Mouse (Mus musculus): Measurements from ENCODE around the gene St3gal5.

Gene St3gal5

GRCm38 (mm10) chr6:72096669-72097068 lies 723 bp upstream of the St3gal5 start:
- in situ Hi-C loops (cut with MboI, MseI), result no loop called here

DNA sequence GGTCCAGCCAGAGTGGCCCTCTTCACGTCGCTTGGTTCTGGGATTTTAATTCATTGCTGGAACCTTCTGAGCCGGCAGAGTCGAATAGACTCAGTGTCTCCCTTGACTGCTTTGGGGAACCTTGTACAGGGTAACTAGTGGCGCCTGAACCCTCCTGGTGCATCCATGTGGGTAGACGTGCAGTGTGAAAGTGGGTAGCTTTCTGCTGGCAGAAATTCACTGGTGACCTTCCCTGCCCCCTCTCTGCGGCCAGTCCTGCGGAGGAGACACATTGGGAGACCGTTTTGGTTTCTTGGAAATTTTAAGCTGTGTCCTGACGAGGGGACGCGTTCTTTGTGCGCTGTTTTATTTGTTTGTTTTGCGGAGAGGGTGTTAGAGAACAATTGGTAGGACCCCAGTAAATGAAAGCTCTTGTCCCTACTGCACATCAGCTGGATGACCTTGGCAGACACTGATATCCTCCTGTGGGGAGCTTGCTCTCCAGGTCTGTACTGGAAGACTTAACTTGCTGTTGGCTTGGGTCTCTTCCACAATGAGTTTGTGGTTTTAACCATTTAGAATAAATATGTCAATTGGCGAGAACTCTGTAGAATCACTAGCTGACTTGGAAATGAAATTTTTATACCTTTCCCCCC lies 746 bp downstream of the St3gal5 start:
- in situ Hi-C loops (cut with MboI, MseI), result no loop called here

- in situ Hi-C loops (cut with MboI, MseI), result no loop called here
Observed at GRCm38 (mm10) chr6:72098691-72099090, 1.3 kb downstream of the St3gal5 start.

DNA sequence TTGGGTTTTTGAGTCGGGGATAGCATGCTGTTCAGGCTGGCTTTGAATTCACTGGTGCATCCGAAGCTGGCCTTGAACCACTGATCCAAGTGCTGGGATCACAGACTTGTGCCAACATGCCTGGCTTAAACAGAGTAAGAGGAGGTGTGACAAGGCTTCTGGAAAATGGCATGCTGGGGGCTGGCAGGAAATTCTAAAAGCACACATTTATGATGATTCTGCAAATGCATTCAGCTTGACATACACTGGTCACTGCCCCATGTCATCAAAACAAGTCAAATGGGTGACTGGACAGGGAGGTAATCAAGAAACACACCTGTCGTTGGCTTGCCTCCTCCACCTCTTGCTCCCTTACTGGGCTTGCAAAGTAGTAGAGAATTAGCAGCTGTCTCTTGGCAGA lies 1.9 kb downstream of the St3gal5 start:
- in situ Hi-C loops (cut with MboI, MseI), result no loop called here

DNA sequence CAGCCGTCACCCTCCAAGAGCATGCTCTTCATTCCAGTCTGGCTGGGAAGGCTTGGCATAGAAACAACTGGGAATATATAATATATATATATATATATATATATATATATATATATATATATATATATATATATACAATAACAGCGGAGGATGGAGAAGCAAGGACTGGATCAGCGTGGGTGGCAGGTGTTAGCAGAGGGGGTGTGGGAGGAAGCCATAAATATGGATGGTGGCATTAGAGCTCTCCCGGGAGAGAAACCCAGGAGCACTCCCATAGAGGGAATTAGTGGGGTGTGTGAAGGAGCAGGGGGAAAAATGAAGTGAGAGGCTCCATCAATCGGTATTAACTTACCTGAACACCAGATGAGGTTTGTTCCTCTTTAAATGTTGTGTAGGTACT lies 2.8 kb downstream of the St3gal5 start:
- in situ Hi-C loops (cut with MboI, MseI), result no loop called here

GRCm38 (mm10) chr6:72100939-72101338 lies 3.5 kb downstream of the St3gal5 start:
- in situ Hi-C loops (cut with MboI, MseI), result no loop called here

GRCm38 (mm10) chr6:72101386-72101785 lies 4.0 kb downstream of the St3gal5 start:
- in situ Hi-C loops (cut with MboI, MseI), result no loop called here

GRCm38 (mm10) chr6:72102066-72102465 lies 4.7 kb downstream of the St3gal5 start:
- in situ Hi-C loops (cut with MboI, MseI), result no loop called here

- in situ Hi-C loops (cut with MboI, MseI), result no loop called here
Observed at GRCm38 (mm10) chr6:72104534-72104933, 7.1 kb downstream of the St3gal5 start.

- in situ Hi-C loops (cut with MboI, MseI), result no loop called here
Observed at GRCm38 (mm10) chr6:72108941-72109892, 11.8 kb downstream of the St3gal5 start.

DNA sequence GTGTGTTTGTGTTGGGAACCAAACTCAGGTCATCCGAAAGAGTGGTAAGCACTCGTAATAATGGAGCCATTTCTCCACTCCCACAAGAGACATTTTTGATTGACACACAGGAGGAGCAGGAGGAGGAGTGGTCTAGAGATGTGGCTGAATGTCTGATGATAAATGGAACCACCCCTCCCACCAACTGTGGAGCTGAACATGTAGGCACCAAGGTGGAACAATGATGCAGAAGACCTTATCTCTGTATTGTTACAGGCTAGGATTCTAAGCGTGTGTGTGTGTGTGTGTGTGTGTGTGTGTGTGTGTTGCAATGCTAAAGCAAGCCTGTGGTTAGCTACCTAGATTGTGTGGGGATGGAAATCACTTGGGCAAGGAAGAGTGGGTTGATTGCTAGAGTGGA lies 13.2 kb downstream of the St3gal5 start:
- in situ Hi-C loops (cut with MboI, MseI), result no loop called here

DNA sequence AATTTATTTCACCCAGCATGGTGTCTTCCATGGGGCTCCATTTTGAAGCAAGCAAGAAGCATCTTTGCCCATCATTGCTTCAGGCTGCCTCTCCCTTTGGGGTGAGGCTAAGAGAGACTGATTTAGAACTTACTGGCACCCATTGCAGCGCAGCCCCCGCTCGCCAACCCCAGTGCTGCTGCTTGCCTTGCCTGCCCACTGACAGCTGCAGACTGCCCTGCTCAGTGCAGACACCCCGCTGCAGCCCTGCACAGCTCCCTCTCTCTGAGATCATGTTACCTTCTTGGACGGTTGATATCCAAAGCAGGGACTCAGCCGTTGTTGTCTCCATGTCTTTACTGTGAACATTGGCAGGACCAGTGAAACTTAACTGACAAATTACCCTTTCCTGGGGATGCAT lies 15.2 kb downstream of the St3gal5 start:
- in situ Hi-C loops (cut with MboI, MseI), result no loop called here

GRCm38 (mm10) chr6:72113093-72113702 lies 15.8 kb downstream of the St3gal5 start:
- in situ Hi-C loops (cut with MboI, MseI), result no loop called here

GRCm38 (mm10) chr6:72114902-72115301 lies 17.5 kb downstream of the St3gal5 start:
- in situ Hi-C loops (cut with MboI, MseI), result no loop called here

DNA sequence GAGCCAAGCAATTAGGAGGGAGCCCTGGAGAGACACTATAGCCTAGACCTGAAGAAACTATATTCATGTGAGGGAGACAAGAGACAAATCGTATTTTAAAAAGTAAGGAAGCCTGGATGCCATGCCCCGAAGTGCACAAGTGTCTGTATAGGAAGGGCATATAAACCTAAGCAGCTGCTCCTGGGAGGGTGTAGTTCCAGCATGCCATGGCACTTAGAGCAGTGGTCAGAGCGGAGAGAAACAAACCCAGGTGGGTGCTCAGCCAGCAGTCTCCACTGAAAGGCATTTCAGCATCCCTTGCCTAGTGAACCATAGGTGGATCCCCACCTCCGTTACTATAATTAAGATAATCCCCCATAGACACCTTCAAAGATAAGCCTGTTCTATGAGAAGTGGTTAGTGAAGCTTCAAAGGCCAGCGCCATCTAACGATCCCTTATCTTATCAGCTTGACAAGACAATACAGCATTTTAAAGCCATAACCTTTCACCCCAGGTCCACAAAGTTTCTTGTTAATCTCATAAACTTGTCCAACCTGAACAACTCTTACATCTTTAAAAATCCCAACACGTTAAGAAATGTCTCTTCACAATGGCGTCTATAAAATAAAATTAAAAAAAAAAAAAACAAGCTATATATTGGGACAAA lies 20.1 kb downstream of the St3gal5 start:
- in situ Hi-C loops (cut with MboI, MseI), result no loop called here

DNA sequence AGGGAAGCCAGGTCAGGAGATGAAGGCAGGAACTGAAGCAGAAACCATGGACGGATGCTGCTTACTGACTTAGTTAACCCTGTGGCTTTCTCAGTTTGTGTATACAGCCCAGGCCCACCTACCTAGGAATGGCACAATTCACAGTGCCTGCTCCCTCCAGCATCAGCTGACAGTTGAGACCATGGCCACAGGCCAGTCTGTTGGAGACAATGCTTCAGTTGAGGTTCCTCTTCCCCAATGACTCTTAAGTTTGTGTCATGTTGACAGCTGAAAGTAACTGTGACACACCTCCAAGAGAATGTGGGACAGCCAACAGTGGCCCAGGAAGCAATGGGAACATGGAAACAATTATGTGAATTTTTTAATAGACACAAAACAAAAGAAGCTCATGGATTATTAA lies 22.5 kb downstream of the St3gal5 start:
- in situ Hi-C loops (cut with MboI, MseI), result no loop called here

DNA sequence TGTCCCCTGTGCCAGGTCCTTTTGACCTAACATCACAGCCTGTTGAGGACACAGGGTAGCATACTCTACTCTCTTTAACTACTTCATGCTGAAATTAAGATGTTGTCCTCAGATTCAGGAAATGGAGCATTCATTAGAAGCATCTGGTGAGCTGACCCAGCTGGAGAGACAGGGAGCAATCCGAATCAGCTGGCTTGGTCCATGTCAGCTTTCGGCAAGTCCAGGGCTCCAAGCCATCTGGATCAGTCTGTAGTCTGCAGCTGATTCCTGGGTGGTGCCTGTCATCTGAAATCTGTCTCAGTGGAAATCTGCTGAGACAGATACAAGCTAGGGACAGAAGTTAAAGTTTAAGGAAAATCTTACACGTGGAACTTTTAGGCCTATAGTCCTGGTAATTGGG lies 23.9 kb downstream of the St3gal5 start:
- in situ Hi-C loops (cut with MboI, MseI), result no loop called here

GRCm38 (mm10) chr6:72122515-72122914 lies 25.1 kb downstream of the St3gal5 start:
- in situ Hi-C loops (cut with MboI, MseI), result no loop called here

- in situ Hi-C loops (cut with MboI, MseI), result loop anchor here (25.0 kb wide), 1 partner anchor 1563 kb away; no protein-coding TSS in a partner anchor
Observed at GRCm38 (mm10) chr6:72124315-72125103, 27.1 kb downstream of the St3gal5 start.

- in situ Hi-C loops (cut with MboI, MseI), result loop anchor here (25.0 kb wide), 1 partner anchor 1561 kb away; no protein-coding TSS in a partner anchor
Observed at GRCm38 (mm10) chr6:72126128-72126917, 28.9 kb downstream of the St3gal5 start.
